Mouse (Mus musculus) forebrain, embryonic 15.5 days (tissue): ENCODE results near the gene Nr1d1. TPM values are rescaled to one million over a fixed set of nuclear protein-coding genes. Genes with fewer than 3 reads are reported as not detected.
A peak's percentile ranks its signal among the peaks of the same experiment; 100 is the strongest.

Experiments used
- ATAC-seq: fragments of 200-750 bp; cut with Nextera tagmentation; replicated peaks from 2 replicates; pipeline ENCODE4 v1.8.0; 2017; ENCODE audit warnings: mild to moderate bottlenecking, moderate TSS enrichment, moderate library complexity
- H3K27ac ChIP-seq: fragments of 300-500 bp; sonication (generic); replicated peaks from 2 replicates; pipeline ENCODE4 v1.5.1; 2015; ENCODE audit warnings: mild to moderate bottlenecking, inconsistent platforms
- H3K27me3 ChIP-seq: fragments of 300-500 bp; sonication (generic); 2 replicates; pipeline ENCODE4 v1.6.1; 2015; ENCODE audit warnings: inconsistent platforms
- H3K36me3 ChIP-seq: fragments of 300-500 bp; sonication (generic); 2 replicates; pipeline ENCODE4 v1.6.1; 2015; ENCODE audit warnings: mild to moderate bottlenecking, inconsistent platforms
- H3K4me1 ChIP-seq: fragments of 300-500 bp; sonication (generic); 2 replicates; pipeline ENCODE4 v1.6.1; 2015; ENCODE audit warnings: inconsistent platforms
- H3K4me2 ChIP-seq: fragments of 300-500 bp; sonication (generic); replicated peaks from 2 replicates; pipeline ENCODE4 v1.6.1; 2015; ENCODE audit warnings: mild to moderate bottlenecking, inconsistent platforms
- H3K4me3 ChIP-seq: fragments of 300-500 bp; sonication (generic); 2 replicates; pipeline ENCODE4 v1.5.1; 2015; ENCODE audit warnings: mild to moderate bottlenecking, inconsistent platforms
- H3K9ac ChIP-seq: fragments of 300-500 bp; sonication (generic); replicated peaks from 2 replicates; pipeline ENCODE4 v1.6.1; 2015; ENCODE audit warnings: mild to moderate bottlenecking, inconsistent platforms
- H3K9me3 ChIP-seq: fragments of 300-500 bp; sonication (generic); 2 replicates; pipeline ENCODE4 v1.6.1; 2016; ENCODE audit warnings: inconsistent platforms
- WGBS: fragments of 180-500 bp; shearing (Covaris S2); methylation state at CpG from one replicate; pipeline ENCODE4 v1.1.7; 2015; ENCODE audit warnings: mixed read lengths; 5-methylcytosine and 5-hydroxymethylcytosine counted together
- polyA plus RNA-seq: library from polyadenylated mRNA; unstranded; fragments of >200 nt; fragmentation: Nextera tagmentation; extraction: Ambion mirVana; gene quantifications from 2 replicates; pipeline ENCODE4 v1.2.1, GENCODE M21; 2015

Nr1d1 gene
- polyA plus RNA-seq, 1 experiment from 2014 or later, result 3.6 TPM

GRCm38 (mm10) chr11:98745932-98746853 is 28.9 kb downstream of the Nr1d1 start:
- ATAC-seq, result no peak
- WGBS, result 47% methylated on average over 12 of the region's 12 CpGs
- H3K9ac ChIP-seq, result peak overlapping the region; percentile 48

GRCm38 (mm10) chr11:98744456-98745019 is 30.6 kb downstream of the Nr1d1 start:
- Histone ChIP-seq H3K27me3 (no peaks in the 10 kb centered on the region), H3K36me3 (no peaks in the 10 kb centered on the region), H3K4me1 (peaks cover 82% of the 10 kb centered on the region), H3K27ac (peak overlapping the region; percentile 97), H3K4me3 (peak overlapping the region; percentile 65), H3K9ac (peak overlapping the region; percentile 99), H3K9me3 (no peaks in the 10 kb centered on the region), H3K4me2 (peak overlapping the region; percentile 65)
- ATAC-seq, result no peak
- 30% methylated on average over 7 of the region's 7 CpGs for WGBS

More at GRCm38 (mm10) chr11:98745932-98746853, 28.9 kb downstream of the Nr1d1 start:
- H3K36me3 ChIP-seq, result no peaks in the 10 kb centered on the region
- H3K4me1 ChIP-seq, result peaks cover 83% of the 10 kb centered on the region
- H3K9me3 ChIP-seq, result no peaks in the 10 kb centered on the region
- H3K27ac ChIP-seq, result peak overlapping the region; percentile 96
- H3K4me2 ChIP-seq, result peak overlapping the region; percentile 65
- no peaks in the 10 kb centered on the region for H3K27me3 ChIP-seq
- peak overlapping the region; percentile 28 for H3K4me3 ChIP-seq

DNA sequence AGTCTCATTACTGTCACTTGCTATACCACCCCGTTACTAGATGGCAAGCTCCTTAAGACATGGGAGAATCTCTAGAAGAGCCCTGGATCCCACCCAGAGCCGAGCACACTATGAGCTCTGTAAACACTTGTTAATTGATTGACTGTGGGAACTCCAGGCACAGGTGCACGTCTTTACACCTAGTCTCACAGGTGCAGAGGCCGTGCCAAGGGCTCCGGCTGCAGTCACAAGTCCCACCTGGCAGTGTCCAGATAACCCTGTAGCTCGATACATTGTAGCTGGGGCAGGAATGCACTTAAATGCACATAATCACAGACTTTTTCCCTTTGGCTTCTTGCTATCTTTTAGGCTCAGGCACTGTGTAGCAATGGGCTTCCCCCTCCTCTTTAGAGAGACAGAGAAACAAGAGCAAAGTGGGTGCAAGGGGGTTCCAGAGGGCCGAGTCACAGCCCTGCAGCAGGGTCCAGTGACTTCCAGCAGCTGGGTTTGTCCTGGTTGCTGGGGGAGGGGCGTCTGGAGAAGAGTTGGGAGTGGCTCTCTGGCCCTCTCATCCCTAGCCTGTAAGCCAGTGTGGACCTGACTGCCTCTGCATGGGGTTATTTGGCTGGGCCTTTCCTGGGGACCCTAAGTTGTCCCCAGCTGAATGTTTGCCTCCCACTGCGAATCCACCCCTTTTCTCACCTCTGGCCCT is 31.3 kb downstream of the Nr1d1 start:
- 2% methylated on average over 9 of the region's 9 CpGs for WGBS
- ATAC-seq, result no peak

GRCm38 (mm10) chr11:98742397-98743291 is 32.5 kb downstream of the Nr1d1 start:
- Histone ChIP-seq H3K4me1 (peaks cover 81% of the 10 kb centered on the region), H3K27ac (peak overlapping the region; percentile 97), H3K9me3 (no peaks in the 10 kb centered on the region), H3K4me2 (peak overlapping the region; percentile 65), H3K27me3 (no peaks in the 10 kb centered on the region), H3K4me3 (peak overlapping the region; percentile 65), H3K9ac (peak overlapping the region; percentile 99), H3K36me3 (no peaks in the 10 kb centered on the region)
- no peak; the same call in 1 of the 2 replicates for ATAC-seq
- WGBS, result under 1% methylated on average over 21 of the region's 21 CpGs

More for the DNA sequence above, 31.3 kb downstream of the Nr1d1 start:
- Histone ChIP-seq H3K27ac (peak overlapping the region; percentile 97), H3K36me3 (no peaks in the 10 kb centered on the region), H3K4me3 (peak overlapping the region; percentile 65), H3K9me3 (no peaks in the 10 kb centered on the region), H3K4me2 (peak overlapping the region; percentile 65), H3K27me3 (no peaks in the 10 kb centered on the region), H3K4me1 (peaks cover 81% of the 10 kb centered on the region), H3K9ac (peak overlapping the region; percentile 99)

- Histone ChIP-seq H3K27me3 (no peaks in the 10 kb centered on the region), H3K9ac (peak overlapping the region; percentile 99), H3K9me3 (no peaks in the 10 kb centered on the region), H3K4me2 (peak overlapping the region; percentile 65), H3K4me1 (peaks cover 75% of the 10 kb centered on the region), H3K36me3 (no peaks in the 10 kb centered on the region), H3K27ac (peak overlapping the region; percentile 97), H3K4me3 (peak overlapping the region; percentile 65)
- ATAC-seq, result peak; percentile 69
- WGBS, result under 1% methylated on average over 83 of the region's 86 CpGs
Measured at GRCm38 (mm10) chr11:98741622-98742396, 33.3 kb downstream of the Nr1d1 start.

GRCm38 (mm10) chr11:98741051-98741620 is 34.0 kb downstream of the Nr1d1 start:
- Histone ChIP-seq H3K27ac (peak overlapping the region; percentile 97), H3K27me3 (no peaks in the 10 kb centered on the region), H3K4me1 (peaks cover 69% of the 10 kb centered on the region), H3K4me2 (peak overlapping the region; percentile 65), H3K4me3 (peak overlapping the region; percentile 65), H3K9ac (peak overlapping the region; percentile 99), H3K36me3 (no peaks in the 10 kb centered on the region), H3K9me3 (no peaks in the 10 kb centered on the region)
- ATAC-seq, result no peak
- under 1% methylated on average over 17 of the region's 17 CpGs for WGBS

DNA sequence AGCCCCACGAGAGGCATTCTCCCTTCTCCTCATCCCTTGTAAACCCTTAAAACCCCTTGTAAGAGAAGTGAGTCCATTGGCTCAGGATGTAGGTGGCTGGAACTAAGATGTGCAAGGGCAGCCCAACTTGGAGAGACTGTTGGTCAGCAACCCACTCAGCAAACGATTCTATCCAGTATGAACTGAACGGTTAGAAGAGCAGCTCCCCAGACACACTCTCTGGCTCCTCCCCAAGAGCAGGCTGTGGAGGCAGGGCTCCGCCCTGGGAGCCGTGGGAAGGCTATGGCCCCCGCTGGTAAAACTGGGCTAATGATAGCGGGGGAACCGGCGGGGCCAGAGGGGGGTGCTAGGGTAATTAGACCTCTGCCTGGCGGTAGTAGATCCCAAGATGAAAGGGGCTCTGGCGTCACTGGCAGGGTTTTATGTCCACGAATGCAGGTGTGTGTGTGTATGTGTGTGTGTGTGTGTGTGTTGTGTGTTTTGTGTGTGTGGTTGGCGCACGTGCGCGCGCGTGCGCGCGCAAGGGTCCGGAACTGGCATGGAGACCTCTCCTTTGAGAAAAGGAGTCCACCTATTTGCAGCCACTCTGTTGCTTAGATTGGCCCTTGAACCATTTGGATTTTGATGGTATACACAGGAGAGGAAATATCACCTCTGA is 34.6 kb downstream of the Nr1d1 start, which contains the start of gene Thra:
TSS of gene Thra (plus strand) at position 246 of the 658 bp plus-strand sequence.
- H3K9ac ChIP-seq, result peak within 1 kb of the TSS; percentile 99
- H3K27me3 ChIP-seq, result no peaks in the 10 kb centered on the region
- WGBS, result 0% methylated on average over 22 of the region's 22 CpGs
- peak within 1 kb of the TSS; percentile 65 for H3K4me2 ChIP-seq
- ATAC-seq, result peak; percentile 33
- peak within 1 kb of the TSS; percentile 65 for H3K4me3 ChIP-seq
- H3K4me1 ChIP-seq, result peaks cover 62% of the 10 kb centered on the region
- no peaks in the 10 kb centered on the region for H3K36me3 ChIP-seq
- H3K27ac ChIP-seq, result peak within 1 kb of the TSS; percentile 97
- H3K9me3 ChIP-seq, result no peaks in the 10 kb centered on the region

DNA sequence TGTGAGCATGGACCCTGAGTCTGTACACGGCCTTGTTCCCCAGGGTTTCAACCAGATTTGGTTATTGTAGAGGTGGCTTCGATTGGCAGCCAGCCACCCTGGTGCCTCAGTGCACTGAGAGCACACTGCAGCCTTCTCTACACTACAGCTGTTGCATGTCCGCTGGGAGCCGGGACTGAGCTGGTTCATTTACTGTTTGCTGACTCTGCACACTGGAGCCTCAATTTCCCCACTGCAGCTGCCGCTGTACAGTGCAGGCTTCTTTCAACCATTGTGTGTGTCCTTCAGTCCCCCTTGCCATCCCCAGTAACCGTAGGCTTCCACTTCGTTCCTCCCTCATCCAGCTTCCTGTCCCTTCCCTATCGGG is 35.1 kb downstream of the Nr1d1 start:
- H3K27ac ChIP-seq, result peak overlapping the region; percentile 97
- H3K4me2 ChIP-seq, result peak overlapping the region; percentile 65
- H3K27me3 ChIP-seq, result no peaks in the 10 kb centered on the region
- no peaks in the 10 kb centered on the region for H3K9me3 ChIP-seq
- H3K4me3 ChIP-seq, result peak overlapping the region; percentile 65
- 3% methylated on average over 8 of the region's 8 CpGs for WGBS
- H3K9ac ChIP-seq, result peak overlapping the region; percentile 99
- H3K36me3 ChIP-seq, result no peaks in the 10 kb centered on the region
- H3K4me1 ChIP-seq, result peaks cover 57% of the 10 kb centered on the region
- ATAC-seq, result 0 out of 2 replicates have a peak, but pooled peaks have one; percentile 11

DNA sequence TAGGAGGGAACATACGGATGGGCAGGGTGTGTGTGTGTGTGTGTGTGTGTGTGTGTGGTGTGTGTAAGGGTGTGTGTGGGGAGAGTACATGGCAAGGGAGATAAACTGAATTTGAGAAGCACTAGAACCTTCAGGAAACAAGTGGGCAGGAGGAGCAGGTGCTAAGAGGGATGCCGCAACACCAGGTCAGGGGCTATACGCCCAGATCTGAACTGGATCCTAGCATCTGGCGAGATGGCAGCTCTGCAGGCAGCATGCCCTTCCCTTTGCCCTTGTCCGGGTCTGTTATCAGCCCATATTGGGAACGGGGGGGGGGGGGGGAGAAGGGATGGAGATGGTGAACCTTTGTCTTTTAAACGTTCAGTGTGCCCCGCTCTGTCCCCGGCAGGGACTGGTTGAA is 36.2 kb downstream of the Nr1d1 start:
- H3K4me3 ChIP-seq, result no peak overlapping the region
- no peak overlapping the region; the same call in 1 of the 2 replicates for H3K4me2 ChIP-seq
- no peaks in the 10 kb centered on the region for H3K27me3 ChIP-seq
- no peak for ATAC-seq
- no peaks in the 10 kb centered on the region for H3K9me3 ChIP-seq
- no peak overlapping the region; the same call in 1 of the 2 replicates for H3K9ac ChIP-seq
- H3K27ac ChIP-seq, result peak overlapping the region; percentile 97
- peaks cover 46% of the 10 kb centered on the region for H3K4me1 ChIP-seq
- no peaks in the 10 kb centered on the region for H3K36me3 ChIP-seq
- WGBS, result 63% methylated on average over 9 of the region's 9 CpGs

- Histone ChIP-seq H3K9ac (no peak overlapping the region; the same call in 1 of the 2 replicates), H3K36me3 (no peaks in the 10 kb centered on the region), H3K4me3 (no peak overlapping the region), H3K4me1 (peaks cover 42% of the 10 kb centered on the region), H3K27ac (peak overlapping the region; percentile 97), H3K4me2 (no peak overlapping the region; the same call in 1 of the 2 replicates), H3K27me3 (no peaks in the 10 kb centered on the region), H3K9me3 (no peaks in the 10 kb centered on the region)
- ATAC-seq, result peak; percentile 51
- WGBS, result 17% methylated on average over 4 of the region's 4 CpGs
Measured at GRCm38 (mm10) chr11:98738428-98738911, 36.7 kb downstream of the Nr1d1 start.
